ENCODE assay signal across 20 mouse cellular contexts in genomic region chr12:119099736-119100135, GRCm38 (mm10).
A peak's percentile ranks its signal among the peaks of the same experiment; 100 is the strongest.
DNase-seq lines count a peak whose midpoint lies in the region; ATAC-seq and TF ChIP-seq lines count a peak whose summit lies in the region.
"Had no signal": no experiment of that assay in that cellular context is flagged by ENCODE, and none has a peak within 500 bp of the region (broad histone marks: within the 10 kb centered on the region; RNA-seq: fewer than 3 reads in every experiment).

No protein-coding gene starts in this region.

- TF ChIP-seq EP300 in lung, postnatal 0 days (IDR thresholded peaks at IDR 0.05): no peak
- no peak for TF ChIP-seq EP300 in liver, postnatal 0 days (IDR thresholded peaks at IDR 0.05; ENCODE audit: low read depth)

- peaks cover 13% of the 10 kb centered on the region; the same call in 1 of the 2 replicates for H3K4me1 ChIP-seq in heart, embryonic 12.5 days (replicated peaks)
- H3K4me1 ChIP-seq in lung, postnatal 0 days (ENCODE audit: insufficient read depth, low read depth, low read length): no peaks in the 10 kb centered on the region
- no peaks in the 10 kb centered on the region for H3K4me1 ChIP-seq in liver, postnatal 0 days (ENCODE audit: insufficient read depth)
- H3K4me1 ChIP-seq: embryonic facial prominence, embryonic 13.5 days; forebrain, embryonic 13.5 days; hindbrain, embryonic 12.5 days had no signal

- peak overlapping the region; percentile 21; the same call in 1 of the 2 replicates for H3K27ac ChIP-seq in heart, embryonic 12.5 days (ENCODE audit: poor library complexity, severe bottlenecking)
- H3K27ac ChIP-seq in lung, postnatal 0 days (ENCODE audit: low read length): no peak overlapping the region
- H3K27ac ChIP-seq in liver, postnatal 0 days (ENCODE audit: low read depth): no peak overlapping the region
- H3K27ac ChIP-seq: embryonic facial prominence, embryonic 13.5 days; forebrain, embryonic 13.5 days; hindbrain, embryonic 12.5 days had no signal

- ATAC-seq in heart, embryonic 12.5 days (ENCODE audit: insufficient number of reproducible peaks, low FRiP score): peak; percentile 15; the same call in 1 of the 2 replicates
- no peak for ATAC-seq in lung, postnatal 0 days
- no peak for ATAC-seq in liver, postnatal 0 days
- ATAC-seq: forebrain, embryonic 13.5 days; forebrain, postnatal 0 days; hindbrain, embryonic 16.5 days; inflammation-experienced regulatory T-cells, adult 6 months; intestine, postnatal 0 days had no signal

- no peak overlapping the region for H3K4me3 ChIP-seq in heart, embryonic 12.5 days
- H3K4me3 ChIP-seq in lung, postnatal 0 days (ENCODE audit: low read depth, low read length): no peak overlapping the region
- H3K4me3 ChIP-seq in liver, postnatal 0 days (ENCODE audit: low read depth, low read length): no peak overlapping the region
- H3K4me3 ChIP-seq: embryonic facial prominence, embryonic 13.5 days; forebrain, embryonic 13.5 days; hindbrain, embryonic 12.5 days had no signal

- peak; percentile 54 to 61 for DNase-seq in heart, adult 18-20 months
- no peak for DNase-seq in heart, postnatal 4 days
- DNase-seq in heart, postnatal 14 days: no peak
- DNase-seq in lung, postnatal 36 days: peak; percentile 25
- no peak for DNase-seq in lung, postnatal 0 days (ENCODE audit: low spot score)
- DNase-seq in c-Kit-positive CD71-positive TER-119-positive erythroid progenitor cells, embryonic 14.5 days (ENCODE audit: low spot score): no peak
- DNase-seq in liver, postnatal 0 days: no peak
- DNase-seq: adrenal gland, postnatal 10 days; cerebellum, adult 11-12 months; cerebellum, adult 9-11 months; cerebellum, postnatal 36 days; forebrain, postnatal 0 days; gastrocnemius, postnatal 14 days had no signal

- H3K4me2 ChIP-seq in heart, embryonic 12.5 days: no peak overlapping the region
- no peak overlapping the region for H3K4me2 ChIP-seq in lung, postnatal 0 days (replicated peaks; ENCODE audit: low read depth, low read length)
- H3K4me2 ChIP-seq in liver, postnatal 0 days (ENCODE audit: low read depth, low read length): no peak overlapping the region
- H3K4me2 ChIP-seq: embryonic facial prominence, embryonic 13.5 days; forebrain, embryonic 13.5 days; hindbrain, embryonic 12.5 days had no signal

- no peak overlapping the region for H3K9ac ChIP-seq in heart, embryonic 12.5 days
- no peak overlapping the region for H3K9ac ChIP-seq in lung, postnatal 0 days (replicated peaks; ENCODE audit: low read depth)
- no peak overlapping the region for H3K9ac ChIP-seq in liver, postnatal 0 days (replicated peaks)
- H3K9ac ChIP-seq: embryonic facial prominence, embryonic 13.5 days; forebrain, embryonic 13.5 days; forebrain, postnatal 0 days; hindbrain, embryonic 12.5 days had no signal

- intact Hi-C loops in heart, postnatal 14 days (cut with DNase I): no loop called here

- TF ChIP-seq CTCF in lung, postnatal 0 days (IDR thresholded peaks at IDR 0.05): no peak
- no peak for TF ChIP-seq CTCF in liver, postnatal 0 days (IDR thresholded peaks at IDR 0.05; ENCODE audit: low read depth)

- no peaks in the 10 kb centered on the region for H3K36me3 ChIP-seq in heart, embryonic 12.5 days
- no peaks in the 10 kb centered on the region for H3K36me3 ChIP-seq in lung, postnatal 0 days (ENCODE audit: insufficient read depth, low read length)
- no peaks in the 10 kb centered on the region for H3K36me3 ChIP-seq in liver, postnatal 0 days (replicated peaks; ENCODE audit: insufficient read depth, low read length)
- H3K36me3 ChIP-seq: embryonic facial prominence, embryonic 13.5 days; hindbrain, embryonic 12.5 days had no signal

- no peaks in the 10 kb centered on the region for H3K27me3 ChIP-seq in heart, embryonic 12.5 days (replicated peaks)
- H3K27me3 ChIP-seq in lung, postnatal 0 days (replicated peaks; ENCODE audit: insufficient read depth, low read length): no peaks in the 10 kb centered on the region
- H3K27me3 ChIP-seq in liver, postnatal 0 days (ENCODE audit: insufficient read depth, low read length): no peaks in the 10 kb centered on the region
- H3K27me3 ChIP-seq: embryonic facial prominence, embryonic 13.5 days; forebrain, embryonic 13.5 days; hindbrain, embryonic 12.5 days had no signal

- H3K9me3 ChIP-seq in heart, embryonic 12.5 days (replicated peaks): no peaks in the 10 kb centered on the region
- no peaks in the 10 kb centered on the region for H3K9me3 ChIP-seq in lung, postnatal 0 days (ENCODE audit: low read length)
- no peaks in the 10 kb centered on the region for H3K9me3 ChIP-seq in liver, postnatal 0 days (ENCODE audit: low read length)
- H3K9me3 ChIP-seq: embryonic facial prominence, embryonic 13.5 days; forebrain, embryonic 13.5 days; hindbrain, embryonic 12.5 days had no signal

Comparison
In these comparisons a context has a peak if more than half of its experiments do, and no peak if none do; other contexts are left out.
1. DNase-seq: peak in heart, adult 18-20 months (2 of 2) and lung, postnatal 36 days (single experiment); none in heart, postnatal 4 days (single experiment), heart, postnatal 14 days (0 of 2), lung, postnatal 0 days (single experiment), c-Kit-positive CD71-positive TER-119-positive erythroid progenitor cells, embryonic 14.5 days (single experiment) and liver, postnatal 0 days (single experiment).